Mouse (Mus musculus) cerebellum, adult 11-12 months (tissue): ENCODE results near the gene Cep170b.
A peak's percentile ranks its signal among the peaks of the same experiment; 100 is the strongest.

Source experiments
- DNase-seq: peaks from one replicate; pipeline ENCODE4 v3.0.0; 2022

Gene Cep170b

DNA sequence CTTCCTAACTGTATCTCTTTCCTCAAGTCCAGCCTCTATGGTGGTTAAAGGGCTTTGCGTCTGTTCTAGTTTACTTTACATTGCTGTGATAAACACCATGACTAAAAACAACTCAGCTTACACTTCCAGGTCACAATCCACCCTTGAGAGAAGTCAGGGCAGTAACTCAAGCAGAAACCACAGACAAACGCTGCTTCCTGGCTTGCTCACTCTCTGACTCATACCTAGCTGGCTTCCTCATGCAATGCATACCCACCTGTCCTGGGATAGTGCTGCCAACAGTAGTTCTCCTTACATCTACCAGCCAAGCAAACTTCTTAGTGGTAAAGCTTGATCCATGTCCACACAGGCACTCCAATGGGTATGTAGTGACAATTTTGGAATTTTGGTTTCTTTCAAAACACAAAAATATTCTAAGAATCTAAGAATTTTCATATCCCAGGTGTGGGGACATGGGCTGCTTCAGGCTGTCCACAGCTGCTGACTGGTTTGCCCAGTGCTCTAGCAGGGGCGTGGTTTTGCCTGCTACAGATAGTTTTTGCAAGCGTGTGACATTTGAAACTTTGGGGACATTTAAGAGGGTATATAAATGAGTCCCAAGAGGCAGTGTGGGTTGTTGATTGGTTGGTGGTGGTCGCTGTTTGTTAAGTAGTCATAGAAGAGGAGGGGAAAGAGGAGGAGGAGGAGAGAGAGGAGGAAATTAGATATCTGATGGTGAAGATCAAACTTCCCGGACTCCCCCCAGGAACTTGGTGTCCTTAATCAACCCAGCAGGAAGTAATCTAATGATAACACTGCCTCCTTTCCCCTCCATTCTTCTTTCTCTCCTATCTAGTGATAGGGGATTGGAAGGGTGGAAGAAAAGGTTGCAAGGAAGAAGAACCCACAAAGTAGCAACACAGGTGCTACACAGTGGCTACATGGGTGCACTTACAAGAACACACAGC, 17.6 kb upstream of the Cep170b start:
- DNase-seq = no peak

DNA sequence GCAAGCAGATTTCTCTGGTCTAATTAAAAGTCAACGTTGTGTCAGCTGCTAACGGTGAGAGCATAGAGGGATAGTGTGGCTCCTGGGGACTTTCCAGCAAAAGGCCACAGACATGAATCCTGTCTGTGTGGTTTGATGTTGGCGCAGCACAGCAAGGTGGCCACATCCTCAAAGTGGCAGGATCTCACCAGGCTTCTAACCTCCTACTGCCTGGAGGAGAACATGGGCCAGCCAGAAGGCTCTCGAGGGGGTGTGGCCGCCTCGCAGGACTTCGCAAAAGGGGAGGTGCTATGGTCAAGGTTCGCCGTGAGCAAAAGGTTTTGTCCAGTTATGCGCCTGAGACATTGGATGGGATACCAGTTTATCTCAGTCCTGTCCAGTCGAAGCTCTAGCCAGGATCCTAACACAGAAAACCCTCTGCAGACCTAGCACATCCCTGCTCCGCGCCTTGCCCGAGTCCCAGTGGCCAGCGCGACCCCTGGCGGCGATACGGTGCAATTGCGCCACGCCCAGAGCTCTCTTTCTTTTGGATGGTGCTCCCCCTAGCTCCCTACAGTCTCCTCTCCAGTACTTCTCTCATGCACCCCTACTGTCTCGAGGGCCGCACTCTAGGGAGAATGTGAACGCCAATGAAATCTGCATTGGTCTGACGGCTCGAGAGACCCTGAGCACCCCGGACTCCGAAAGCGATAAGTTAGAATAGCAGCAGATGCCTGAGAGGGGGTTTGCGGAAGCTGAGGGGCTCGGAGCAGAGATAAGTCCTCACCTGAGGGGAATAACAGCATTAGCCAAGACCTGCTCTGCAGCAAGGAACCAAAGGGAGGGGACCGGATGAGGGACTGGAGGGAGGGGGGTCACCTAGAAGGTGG, 13.3 kb upstream of the Cep170b start:
- peak; percentile 84 for DNase-seq

DNA sequence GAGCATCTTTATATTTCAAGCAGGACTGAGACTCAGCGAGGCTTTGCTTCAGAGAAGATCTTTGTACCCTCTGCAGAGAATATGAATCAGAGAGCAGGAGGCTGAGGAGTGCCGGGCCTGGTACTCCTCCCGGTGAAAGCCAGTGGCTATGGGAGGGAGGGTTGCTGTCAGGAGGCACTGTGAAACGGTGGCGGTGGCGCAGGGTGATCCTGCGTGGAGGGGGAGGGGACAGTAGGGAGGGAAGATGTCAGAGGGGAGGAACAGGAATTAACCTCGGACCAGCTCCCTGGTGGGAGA, 12.7 kb upstream of the Cep170b start:
- DNase-seq = no peak

DNA sequence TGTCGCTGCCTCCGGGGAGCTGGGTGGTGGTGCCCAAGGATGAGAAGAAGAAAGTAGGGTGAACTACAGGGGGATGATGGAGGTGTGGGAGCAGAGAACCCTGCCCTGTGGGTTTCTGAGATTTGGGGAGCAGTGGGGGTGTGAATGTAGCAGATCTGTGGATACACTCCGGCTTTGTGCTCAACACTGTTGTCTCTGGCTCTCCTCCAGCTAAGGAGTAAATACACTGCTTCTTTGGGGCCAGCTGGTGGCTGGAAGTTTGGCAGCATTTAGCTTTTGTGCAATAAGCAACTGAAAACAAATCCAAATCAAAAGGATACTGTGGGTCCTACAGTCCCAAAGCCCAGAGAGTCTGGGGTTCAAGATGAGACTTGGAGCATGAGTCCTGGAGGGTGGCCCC, 6.3 kb upstream of the Cep170b start:
- DNase-seq = no peak

DNA sequence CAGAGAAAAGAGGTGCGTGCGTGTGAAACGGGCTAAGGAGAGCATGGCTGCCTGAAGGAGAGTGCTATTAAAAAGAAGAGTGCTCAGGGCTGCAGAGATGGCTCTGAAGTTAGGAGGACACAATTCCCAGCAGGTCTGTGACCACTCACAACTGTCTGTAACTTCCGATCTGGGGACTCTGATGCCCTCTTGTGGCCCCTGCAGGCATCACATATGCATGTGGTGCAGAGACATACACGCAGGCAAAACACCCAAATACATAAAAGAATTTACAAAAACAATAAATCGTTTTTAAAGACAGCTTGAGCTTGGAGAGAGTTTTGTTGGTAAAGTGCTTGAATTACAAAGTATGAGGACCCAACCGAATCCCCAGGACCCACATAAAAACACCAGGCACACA, 3.1 kb upstream of the Cep170b start:
- DNase-seq = no peak

DNA sequence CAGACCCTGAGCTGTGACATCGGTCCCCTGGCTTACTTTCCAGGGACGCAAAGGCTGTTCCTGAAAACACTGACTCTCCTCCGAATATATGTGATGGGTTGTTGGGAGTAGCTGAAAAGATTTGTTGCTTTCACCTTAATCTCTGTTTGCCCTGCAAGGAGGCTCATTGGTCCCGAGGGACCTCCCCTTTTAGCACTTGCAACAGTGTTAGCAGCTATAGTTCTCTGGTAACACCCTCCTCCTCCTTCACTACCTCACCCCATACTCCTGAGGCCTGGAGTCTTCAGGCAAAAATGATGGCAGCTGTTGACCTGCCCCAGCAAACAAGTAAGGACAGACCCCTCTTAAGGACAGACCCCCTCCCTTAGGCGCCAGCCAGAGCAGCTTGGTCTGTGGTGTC, 1.3 kb upstream of the Cep170b start:
- no peak for DNase-seq

DNA sequence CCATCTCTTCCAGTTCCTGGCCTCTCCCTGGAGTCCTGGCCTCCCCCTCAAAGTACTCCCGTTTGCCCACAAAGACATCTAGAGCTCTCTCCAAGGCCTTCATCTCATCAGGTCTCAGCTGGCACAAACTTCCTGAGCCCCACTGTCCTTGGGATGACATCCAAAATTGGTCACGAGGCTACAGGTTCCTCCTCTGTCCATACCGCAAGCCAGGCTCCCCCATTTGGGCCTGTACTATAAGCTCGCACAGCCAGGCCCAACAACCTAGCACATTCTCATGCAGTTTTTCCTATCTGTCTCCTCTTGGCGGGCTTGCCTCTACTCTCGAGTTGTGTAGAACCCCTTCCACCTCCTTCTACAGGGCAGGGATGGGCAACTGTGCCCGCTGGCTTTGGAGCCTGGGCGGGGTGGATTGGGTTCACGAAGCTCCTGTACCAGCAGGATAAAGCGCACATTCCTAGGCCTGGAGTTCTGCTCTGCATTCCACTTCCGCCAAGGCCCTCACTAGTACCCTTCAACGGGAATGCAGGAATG, 702 bp downstream of the Cep170b start:
- peak; percentile 62 for DNase-seq

DNA sequence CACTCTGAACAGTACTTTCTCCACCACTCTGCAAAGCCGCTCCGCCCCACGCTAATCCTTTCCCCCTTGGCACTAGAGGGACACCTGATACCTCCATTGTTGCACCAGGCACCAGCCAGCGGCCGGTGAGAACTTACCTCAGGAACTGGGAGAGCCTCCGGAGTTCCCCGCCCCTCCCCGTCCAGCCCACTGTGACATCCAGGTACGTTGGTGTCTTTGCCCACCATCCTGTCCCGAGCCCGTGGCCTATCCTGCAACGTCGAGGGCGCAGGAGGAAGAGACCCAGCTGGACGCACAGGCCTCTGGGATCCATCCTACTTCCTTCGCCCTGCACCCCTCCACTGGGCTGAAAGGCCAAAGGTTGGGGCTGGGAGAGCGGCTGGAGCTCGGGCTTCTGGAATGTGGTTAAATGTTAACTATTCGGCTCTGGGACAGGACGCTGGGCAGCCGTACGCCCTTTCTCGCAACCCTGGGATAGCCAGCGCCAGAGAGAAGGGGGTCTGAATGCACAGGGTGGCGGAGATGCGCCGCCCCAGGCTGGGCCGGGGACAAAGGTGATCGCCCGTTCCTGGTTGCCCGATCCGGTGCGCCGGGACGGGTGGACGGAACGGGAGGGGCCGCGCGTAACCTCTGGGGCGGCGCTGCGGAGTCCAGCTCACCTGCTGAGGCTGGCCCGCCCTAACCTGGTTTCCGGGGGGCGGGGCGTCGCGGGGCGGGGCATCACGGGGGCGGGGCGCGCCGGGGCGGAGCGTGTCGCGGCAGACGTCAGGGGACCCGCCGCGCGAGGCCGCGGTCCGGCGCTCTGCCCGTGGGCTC, 1.4 kb downstream of the Cep170b start:
- peak; percentile 76 for DNase-seq

DNA sequence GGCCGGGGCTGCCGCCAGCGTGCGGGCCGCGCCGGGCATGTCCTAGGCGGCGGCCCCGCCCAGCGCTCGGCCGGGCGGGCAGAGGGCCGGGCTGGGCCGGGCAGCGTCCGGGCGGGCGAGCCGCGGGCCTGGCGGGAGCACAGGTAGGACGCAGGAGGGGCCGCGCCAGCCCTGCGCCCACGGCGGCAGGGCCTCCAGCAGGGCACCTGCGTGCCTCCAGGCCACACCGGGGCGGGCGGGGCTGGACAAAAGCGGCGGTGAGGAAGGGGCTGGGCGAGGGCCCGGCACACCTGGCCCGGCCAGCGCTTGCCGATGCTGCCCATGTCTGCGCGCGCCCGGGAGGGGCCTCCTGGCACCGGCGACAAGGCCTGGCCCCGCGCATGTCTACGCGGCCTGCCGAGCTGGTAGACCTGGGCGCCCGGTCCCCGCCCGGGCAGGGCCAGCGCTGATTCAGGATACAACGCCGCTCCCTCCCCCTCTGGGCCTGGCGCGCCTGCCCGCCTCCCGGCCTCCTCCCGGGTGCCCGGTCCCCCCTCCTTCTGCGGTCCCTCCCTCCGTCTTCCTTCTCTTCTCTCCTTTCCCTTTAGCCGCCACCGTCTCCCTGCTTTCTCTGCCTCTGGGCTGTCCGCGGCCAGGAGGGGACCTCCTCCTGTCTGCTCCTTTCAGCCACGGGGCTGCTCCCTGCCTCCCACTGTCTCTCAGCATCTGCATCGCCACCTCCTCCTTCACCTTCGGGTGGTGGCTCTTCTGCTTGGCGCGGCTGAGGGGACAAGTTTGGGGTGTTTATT, 2.2 kb downstream of the Cep170b start:
- DNase-seq = peak; percentile 86

DNA sequence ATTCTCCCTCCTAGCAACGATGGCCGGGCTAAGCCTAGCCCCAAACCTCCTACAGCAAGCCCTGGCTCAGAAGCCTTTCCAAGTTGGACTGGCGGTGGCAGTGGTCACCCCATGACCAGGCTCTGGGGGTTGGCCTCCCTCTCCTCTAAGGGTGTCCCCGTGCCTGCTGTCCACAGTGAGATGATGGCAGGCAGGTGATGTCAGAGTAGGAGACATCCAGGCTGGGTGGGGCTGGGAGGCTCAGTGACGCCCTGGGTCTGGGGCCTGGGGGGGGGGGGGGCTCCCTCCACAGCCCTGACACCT, 2.7 kb downstream of the Cep170b start:
- DNase-seq = peak; percentile 72

DNA sequence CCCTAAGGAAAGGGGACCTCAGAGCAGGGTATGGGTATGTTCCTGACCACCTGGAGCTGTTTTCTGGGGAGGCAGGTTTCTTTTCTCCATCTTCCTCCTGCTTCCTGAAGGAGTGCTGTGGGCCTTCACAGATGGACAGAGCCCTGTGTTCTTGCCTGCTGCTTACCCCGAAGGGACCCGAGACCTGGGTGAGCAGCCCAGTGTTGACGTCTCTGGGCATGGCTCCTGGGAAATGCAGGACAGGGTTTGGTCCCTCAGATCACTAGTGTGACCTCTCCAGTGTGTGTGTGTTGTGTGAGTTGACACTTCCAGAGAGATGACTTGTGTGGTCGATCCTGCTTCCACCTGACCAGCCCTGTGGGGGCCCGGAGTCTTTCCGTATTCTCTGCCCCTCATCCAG, 3.2 kb downstream of the Cep170b start:
- peak; percentile 56 for DNase-seq

DNA sequence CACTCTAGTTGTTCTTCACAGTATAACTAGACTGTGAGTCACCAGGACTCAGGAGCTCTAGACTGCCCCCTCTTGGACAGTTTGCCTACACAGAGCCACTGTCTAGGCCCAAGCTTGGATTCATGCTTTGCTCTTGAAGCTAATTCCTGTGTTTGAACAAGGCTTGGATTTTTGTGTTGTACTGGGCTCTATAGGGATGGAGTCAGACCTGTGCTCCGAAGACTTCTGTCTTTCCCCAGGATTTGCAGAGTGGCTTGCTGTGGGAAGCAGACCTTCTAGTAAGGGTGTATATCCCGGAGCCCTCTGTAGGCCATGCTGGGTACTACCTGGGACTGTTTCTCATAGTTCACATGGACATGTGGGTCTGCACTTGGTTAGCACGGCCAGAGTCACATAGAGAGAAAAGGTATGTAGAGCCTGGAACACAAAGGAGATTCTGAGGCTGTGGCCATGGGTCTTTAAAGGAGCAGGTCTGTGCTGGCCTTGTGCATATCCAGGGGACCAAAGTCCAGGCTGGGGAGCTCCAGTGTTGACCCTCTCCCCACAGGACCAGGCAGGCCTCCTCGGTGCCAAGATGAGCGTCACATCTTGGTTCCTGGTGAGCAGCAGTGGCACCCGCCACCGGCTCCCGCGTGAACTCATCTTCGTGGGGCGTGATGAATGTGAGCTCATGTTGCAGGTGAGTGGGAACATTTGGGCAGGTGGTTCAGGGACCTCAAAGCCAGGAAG, 4.0 kb downstream of the Cep170b start:
- peak; percentile 79 for DNase-seq

DNA sequence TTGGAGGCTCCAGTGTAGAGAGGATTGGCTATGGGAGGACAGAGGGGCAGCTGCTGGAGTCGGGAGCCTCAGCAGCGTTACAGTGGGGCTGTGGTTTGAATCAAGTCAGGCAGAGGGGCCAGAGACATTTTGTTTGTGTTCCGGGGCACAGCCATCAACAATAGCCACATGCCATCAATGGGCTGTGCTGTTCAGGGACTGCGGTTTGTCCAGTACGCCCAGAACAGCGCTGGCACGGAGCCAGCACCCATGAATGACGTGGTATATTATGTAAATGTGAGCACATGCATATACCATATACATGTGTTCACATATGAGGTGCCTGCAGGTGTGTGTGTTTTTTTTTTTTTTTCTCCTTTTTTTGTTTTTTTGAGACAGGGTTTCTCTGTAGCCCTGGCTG, 7.5 kb downstream of the Cep170b start:
- DNase-seq = peak; percentile 38

DNA sequence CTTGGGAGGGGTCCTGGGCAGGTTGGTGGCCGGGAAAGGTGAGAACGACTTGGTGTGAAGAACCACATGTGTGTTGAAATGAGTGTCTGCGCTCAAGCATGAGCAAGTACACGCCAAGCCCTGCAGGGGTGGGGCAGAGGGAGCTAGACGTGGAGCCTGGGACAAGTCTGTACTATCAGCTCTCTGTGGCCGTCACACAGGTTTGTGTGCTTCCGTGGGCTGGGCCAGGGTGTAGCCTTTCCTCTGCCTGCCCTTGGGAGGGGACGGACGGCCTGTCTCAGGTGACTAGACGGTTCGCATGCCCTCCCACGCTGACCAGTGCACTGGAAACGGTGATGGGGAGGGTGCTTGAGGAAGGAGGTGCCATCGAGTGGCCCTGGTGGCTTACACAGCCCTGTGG, 10.6 kb downstream of the Cep170b start:
- DNase-seq = no peak

DNA sequence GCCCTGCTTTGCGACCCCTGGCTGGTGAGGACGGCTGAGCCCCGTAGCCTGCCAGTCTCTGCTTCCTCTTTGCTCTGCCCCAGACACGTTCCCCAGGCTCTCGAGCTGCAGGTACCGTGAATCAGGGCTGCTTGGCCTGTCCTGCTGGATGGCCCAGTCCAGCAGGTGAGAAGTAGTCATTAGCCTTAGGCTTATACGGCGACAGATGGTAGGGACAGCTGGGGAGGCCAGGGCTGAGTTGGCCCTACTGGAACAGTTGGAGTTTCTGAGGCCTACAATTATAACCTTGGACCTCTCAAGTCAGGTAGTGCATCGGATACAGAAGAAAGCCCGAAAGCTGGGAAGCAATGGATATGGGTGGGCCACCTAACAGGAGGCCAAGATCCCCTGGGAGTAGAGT, 12.3 kb downstream of the Cep170b start:
- DNase-seq = peak; percentile 71

DNA sequence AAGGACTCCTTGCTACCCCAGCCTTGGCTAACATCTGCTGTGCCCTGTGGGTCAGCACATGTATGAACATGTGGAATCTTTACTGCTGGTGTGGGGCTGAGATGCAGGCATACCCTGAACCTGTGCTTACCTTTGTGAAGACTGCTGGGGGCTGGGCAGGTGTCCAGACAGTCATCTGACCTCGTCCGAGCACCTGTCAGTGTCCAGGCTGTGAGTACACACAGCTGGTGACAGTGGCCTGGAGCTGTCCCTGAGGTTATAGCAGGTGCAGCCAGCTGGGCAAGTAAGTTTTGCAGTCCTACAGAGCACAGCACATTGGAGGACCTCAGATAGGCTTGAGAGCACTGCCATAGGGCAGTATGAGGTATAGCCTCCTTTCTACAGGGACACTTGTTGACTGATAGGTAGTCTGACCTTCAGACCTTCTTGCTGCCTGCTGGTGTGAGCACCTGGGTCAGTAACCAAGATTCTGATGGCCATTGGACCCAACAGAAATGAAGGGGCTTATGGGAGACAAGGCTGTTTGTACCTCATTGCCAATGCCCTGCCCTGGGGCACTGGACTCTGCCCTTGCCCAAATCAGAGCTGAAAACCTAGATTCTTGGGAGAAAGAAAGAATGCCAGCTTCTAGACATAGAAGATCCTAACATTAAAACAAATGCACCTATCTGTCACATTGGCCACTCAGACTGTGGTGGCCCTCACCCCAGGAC, 14.0 kb downstream of the Cep170b start:
- peak; percentile 54 for DNase-seq

DNA sequence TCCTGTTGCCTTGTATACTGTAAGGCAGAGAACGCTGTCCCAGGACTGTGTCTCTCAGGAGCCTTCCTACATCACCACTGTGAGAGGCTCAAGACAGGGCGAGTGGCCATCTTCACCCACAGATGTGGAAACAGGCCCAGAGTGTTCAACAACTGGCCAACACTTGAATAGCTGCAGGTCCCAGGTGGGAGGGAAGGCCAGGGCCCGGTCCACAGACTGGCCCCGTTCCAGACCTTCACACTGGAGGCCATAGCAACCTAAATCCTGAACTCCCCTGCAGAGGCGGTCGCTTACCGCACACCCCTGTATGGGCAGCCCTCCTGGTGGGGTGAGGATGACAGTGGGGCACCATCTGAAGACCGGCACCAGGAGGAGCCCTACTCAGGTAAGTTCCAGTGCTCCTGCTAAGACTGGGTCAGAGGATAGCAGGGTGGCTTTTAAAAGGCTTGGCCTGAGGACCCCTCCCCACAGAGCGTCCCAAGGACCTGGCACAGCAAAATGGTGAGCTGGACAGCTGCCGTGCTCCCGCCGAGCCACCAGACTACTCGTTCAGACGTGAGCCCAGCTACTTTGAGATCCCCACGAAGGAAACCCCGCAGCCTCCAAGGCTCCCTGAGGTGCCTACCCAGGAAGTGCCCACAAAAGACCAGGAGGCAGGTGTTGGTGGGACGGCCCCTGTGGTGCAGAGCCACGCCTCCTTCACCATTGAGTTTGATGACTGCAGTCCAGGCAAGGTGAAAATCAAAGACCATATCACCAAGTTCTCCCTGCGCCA, 14.8 kb downstream of the Cep170b start:
- DNase-seq = peak; percentile 55

DNA sequence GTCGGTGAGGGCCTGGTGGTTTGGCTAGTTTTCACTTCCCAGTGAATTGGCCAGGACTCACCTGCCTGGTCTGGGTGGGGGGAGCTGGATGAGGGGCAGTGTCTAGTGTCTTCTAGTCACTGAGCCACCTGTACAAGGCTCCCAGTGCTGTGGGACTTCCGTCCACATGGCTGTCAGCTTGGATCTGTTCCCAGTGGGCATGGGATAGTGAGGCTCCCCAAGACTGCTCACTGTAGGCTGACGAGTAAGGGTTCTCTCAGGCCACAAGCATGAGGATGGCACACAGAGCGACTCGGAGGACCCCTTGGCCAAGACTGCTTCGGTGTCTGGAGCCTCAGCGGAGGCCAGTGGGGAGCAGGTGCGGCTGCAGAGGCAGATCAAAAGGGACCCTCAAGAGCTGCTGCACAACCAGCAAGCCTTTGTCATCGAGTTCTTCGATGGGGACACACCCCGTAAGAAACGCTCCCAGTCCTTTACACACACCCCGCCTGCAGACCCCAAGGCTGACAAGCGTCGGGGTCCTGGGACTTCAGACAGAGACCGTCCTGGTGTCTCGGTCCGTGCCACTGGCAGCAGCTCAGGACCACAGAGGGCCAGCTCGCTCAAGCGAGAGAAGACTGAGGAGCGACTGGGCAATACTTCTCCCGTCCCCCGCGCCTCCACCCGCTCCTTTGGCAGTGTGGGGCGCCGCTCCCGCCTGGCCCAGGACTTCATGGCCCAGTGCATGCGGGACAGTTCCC, 15.8 kb downstream of the Cep170b start:
- DNase-seq = peak; percentile 67

DNA sequence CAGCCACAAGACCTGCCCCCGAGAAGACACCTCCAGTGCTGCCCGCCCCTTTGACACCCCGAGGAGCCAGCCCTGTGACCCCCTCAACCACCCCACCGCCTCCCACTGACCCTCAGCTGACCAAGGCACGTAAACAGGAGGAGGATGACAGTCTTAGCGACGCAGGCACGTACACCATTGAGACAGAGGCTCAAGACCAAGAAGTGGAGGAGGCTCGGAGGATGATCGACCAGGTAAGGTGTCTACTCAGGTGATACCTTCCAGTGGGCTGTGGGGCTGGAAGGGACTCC, 16.3 kb downstream of the Cep170b start:
- no peak for DNase-seq

DNA sequence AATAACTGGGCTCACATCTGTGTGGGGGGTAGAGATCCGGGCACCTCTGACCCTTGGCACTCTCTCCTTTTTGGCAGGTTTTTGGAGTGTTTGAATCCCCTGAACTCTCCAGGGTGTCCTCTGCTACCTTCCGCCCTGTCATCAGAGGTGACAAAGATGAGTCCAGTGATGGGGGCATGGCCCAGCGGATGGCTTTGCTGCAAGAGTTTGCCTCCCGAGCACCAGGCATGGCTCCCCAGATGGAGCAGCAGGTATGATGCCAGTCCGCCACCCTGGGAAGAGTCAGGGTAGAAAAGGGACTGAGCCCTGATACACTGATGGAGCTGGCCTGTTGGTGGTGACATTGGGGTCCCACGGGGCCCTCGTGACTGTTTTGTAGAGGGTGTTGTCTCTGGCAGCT, 16.8 kb downstream of the Cep170b start:
- DNase-seq = peak; percentile 63
